Mouse (Mus musculus) stomach, embryonic 14.5 days (tissue): ENCODE measurements around the gene Kifc5b. TPM values are rescaled to one million over a fixed set of nuclear protein-coding genes. Genes with fewer than 3 reads are reported as not detected.

ENCODE experiments used
- ATAC-seq: fragments of 200-750 bp; cut with Nextera tagmentation; 2 replicates; pipeline ENCODE4 v1.8.0; 2017; ENCODE audit warnings: low read depth, moderate TSS enrichment; ENCODE audit not compliant: insufficient number of reproducible peaks, insufficient read depth, low FRiP score
- H3K27ac ChIP-seq: fragments of 300-500 bp; sonication (generic); 2 replicates; pipeline ENCODE4 v1.5.1; 2014; ENCODE audit warnings: mild to moderate bottlenecking, low read length, moderate library complexity, mixed read lengths
- H3K27me3 ChIP-seq: fragments of 300-500 bp; sonication (generic); 2 replicates; pipeline ENCODE4 v1.6.1; 2014; ENCODE audit warnings: low read length, control low read depth, mixed read lengths; ENCODE audit not compliant: control insufficient read depth, insufficient read depth
- H3K36me3 ChIP-seq: fragments of 300-500 bp; sonication (generic); 2 replicates; pipeline ENCODE4 v1.6.1; 2014; ENCODE audit warnings: mild to moderate bottlenecking, control low read depth, low read length, moderate library complexity, mixed read lengths; ENCODE audit not compliant: control insufficient read depth, insufficient read depth
- H3K4me1 ChIP-seq: fragments of 300-500 bp; sonication (generic); 2 replicates; pipeline ENCODE4 v1.6.1; 2014; ENCODE audit warnings: low read length, control low read depth, mixed read lengths; ENCODE audit not compliant: control insufficient read depth, insufficient read depth
- H3K4me2 ChIP-seq: fragments of 300-500 bp; sonication (generic); replicated peaks from 2 replicates; pipeline ENCODE4 v1.6.1; 2014; ENCODE audit warnings: low read depth, low read length, control low read depth
- H3K4me3 ChIP-seq: fragments of 300-500 bp; sonication (generic); 2 replicates; pipeline ENCODE4 v1.5.1; 2014; ENCODE audit warnings: low read depth, low read length, control low read depth
- H3K9ac ChIP-seq: fragments of 300-500 bp; sonication (generic); replicated peaks from 2 replicates; pipeline ENCODE4 v1.6.1; 2014; ENCODE audit warnings: low read depth, mild to moderate bottlenecking, control low read depth, low read length, moderate library complexity, mixed read lengths
- H3K9me3 ChIP-seq: fragments of 300-500 bp; sonication (generic); 2 replicates; pipeline ENCODE4 v1.6.1; 2016; ENCODE audit warnings: low read depth, low read length, control low read depth; ENCODE audit not compliant: control insufficient read depth
- WGBS: fragments of 180-500 bp; shearing (Covaris S2); extraction: QIAGEN DNeasy Blood & Tissue Kit; methylation state at CpG from one replicate; pipeline ENCODE4 v1.1.7; 2014; 5-methylcytosine and 5-hydroxymethylcytosine counted together
- polyA plus RNA-seq: library from polyadenylated mRNA; unstranded; fragments of >200 nt; fragmentation: Nextera tagmentation; extraction: Ambion mirVana; gene quantifications from 2 replicates; pipeline ENCODE4 v1.2.1, GENCODE M21; 2014

Gene Kifc5b
- polyA plus RNA-seq, 1 experiment from 2014 or later, result 8.2 TPM

DNA sequence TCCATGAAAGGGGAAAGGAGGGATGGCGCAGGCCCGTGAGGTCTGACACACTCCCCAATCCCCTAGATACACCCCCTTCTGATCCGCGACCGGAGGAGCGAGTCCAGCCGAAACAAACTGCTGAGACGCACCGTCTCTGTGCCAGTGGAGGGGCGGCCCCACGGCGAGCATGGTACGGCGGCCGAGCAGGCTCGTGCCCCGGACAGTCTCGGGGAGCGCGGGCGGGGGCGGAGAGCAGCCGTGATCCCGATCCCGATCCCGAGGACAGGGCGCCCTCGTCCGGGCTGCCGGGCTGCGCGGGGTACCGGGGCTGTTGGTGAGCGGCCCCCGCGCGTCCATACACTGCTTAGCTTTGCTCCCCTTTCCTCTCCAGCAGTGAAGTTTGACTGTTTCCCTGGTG lies 29.7 kb downstream of the Kifc5b start:
- Histone ChIP-seq H3K27me3 (no peaks in the 10 kb centered on the region), H3K36me3 (no peaks in the 10 kb centered on the region), H3K4me1 (peaks cover 45% of the 10 kb centered on the region), H3K9ac (peak overlapping the region; percentile 53), H3K4me3 (peak overlapping the region; percentile 35), H3K9me3 (no peaks in the 10 kb centered on the region), H3K4me2 (peak overlapping the region; percentile 82), H3K27ac (peak overlapping the region; percentile 72)
- WGBS, result 3% methylated on average over 37 of the region's 37 CpGs
- ATAC-seq, result peak; percentile 51

GRCm38 (mm10) chr17:26947231-26948100 lies 30.6 kb downstream of the Kifc5b start:
- 58% methylated on average over 12 of the region's 12 CpGs for WGBS
- H3K9me3 ChIP-seq, result no peaks in the 10 kb centered on the region
- no peak for ATAC-seq
- peak overlapping the region; percentile 72; the same call in 1 of the 2 replicates for H3K27ac ChIP-seq
- H3K4me1 ChIP-seq, result peaks cover 52% of the 10 kb centered on the region
- no peak overlapping the region for H3K9ac ChIP-seq
- peak overlapping the region; percentile 35; the same call in 1 of the 2 replicates for H3K4me3 ChIP-seq
- H3K27me3 ChIP-seq, result no peaks in the 10 kb centered on the region
- no peaks in the 10 kb centered on the region for H3K36me3 ChIP-seq
- H3K4me2 ChIP-seq, result peak overlapping the region; percentile 82; the same call in 1 of the 2 replicates

DNA sequence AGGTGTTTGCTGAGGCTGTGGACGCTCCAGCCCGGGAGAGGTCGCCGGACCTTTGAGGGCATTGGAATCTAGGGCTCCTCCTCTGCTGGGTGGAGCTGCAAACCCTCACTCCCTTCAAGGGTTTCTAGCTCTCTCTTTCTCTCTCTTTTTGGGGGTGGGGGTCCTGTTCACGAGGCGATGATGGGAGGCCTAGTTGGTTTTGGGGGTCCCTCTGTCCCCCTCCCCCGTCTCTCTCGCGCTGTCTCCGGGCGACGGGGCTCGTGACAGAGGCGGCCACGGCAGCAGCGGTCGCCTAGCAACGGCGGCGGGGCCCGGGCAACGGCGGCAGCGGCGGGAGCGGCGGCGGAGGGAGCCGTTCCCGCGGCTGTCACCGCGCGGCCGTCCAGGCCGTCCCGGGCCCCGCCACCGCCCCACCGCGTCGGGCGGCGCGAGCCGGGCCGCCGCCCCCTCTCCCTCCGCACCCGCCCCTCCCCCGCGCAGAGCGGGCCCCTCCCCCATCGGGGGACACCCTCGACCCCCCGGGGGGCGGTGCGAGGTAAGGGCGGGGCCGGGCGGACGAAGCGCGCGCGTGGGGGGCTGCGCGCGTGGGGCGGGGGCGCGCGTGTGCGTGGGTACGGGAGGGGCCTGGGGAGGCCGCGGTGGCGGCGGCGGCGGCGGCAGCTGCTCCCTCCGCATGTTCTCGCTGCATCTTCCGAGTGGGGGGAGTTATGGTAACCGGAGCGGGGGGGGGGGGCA lies 31.6 kb downstream of the Kifc5b start:
- no peaks in the 10 kb centered on the region for H3K9me3 ChIP-seq
- WGBS, result under 1% methylated on average over 33 of the region's 87 CpGs
- peaks cover 58% of the 10 kb centered on the region for H3K4me1 ChIP-seq
- H3K4me2 ChIP-seq, result peak overlapping the region; percentile 82
- peak overlapping the region; percentile 55 for H3K4me3 ChIP-seq
- H3K36me3 ChIP-seq, result no peaks in the 10 kb centered on the region
- H3K27me3 ChIP-seq, result no peaks in the 10 kb centered on the region
- ATAC-seq, result no peak
- peak overlapping the region; percentile 55; the same call in 1 of the 2 replicates for H3K27ac ChIP-seq
- peak overlapping the region; percentile 53 for H3K9ac ChIP-seq

GRCm38 (mm10) chr17:26949051-26949577 lies 32.2 kb downstream of the Kifc5b start:
- Histone ChIP-seq H3K36me3 (no peaks in the 10 kb centered on the region), H3K4me1 (peaks cover 59% of the 10 kb centered on the region), H3K27me3 (no peaks in the 10 kb centered on the region), H3K9ac (peak overlapping the region; percentile 53), H3K4me2 (peak overlapping the region; percentile 82), H3K27ac (peak overlapping the region; percentile 27; the same call in 1 of the 2 replicates), H3K4me3 (peak overlapping the region; percentile 55), H3K9me3 (no peaks in the 10 kb centered on the region)
- WGBS, result 8% methylated on average over 14 of the region's 14 CpGs
- ATAC-seq, result no peak

DNA sequence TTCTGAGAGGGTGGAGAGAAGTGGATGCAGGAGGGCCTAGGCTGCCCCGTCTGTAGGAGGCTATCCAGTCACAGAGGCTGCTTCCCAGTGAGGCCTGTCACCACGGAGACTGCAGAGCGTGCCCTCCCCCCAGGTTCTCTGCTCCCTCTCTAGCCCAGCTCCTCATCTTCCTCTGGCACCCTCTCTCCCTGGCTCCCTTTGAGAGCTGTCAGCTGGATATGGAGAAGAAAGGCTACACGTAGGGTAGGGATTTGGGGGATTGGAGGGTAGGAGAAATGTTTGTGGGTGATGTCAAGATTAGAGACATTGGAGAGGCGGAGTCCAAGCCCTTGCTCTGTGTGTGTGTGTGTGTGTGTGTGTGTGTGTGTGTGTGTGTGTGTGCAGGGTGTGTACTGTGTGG lies 33.0 kb downstream of the Kifc5b start:
- Histone ChIP-seq H3K27me3 (no peaks in the 10 kb centered on the region), H3K9ac (no peak overlapping the region), H3K9me3 (no peaks in the 10 kb centered on the region), H3K4me3 (no peak overlapping the region), H3K27ac (no peak overlapping the region; the same call in 1 of the 2 replicates), H3K4me1 (peaks cover 59% of the 10 kb centered on the region), H3K4me2 (0 out of 2 replicates have a peak overlapping the region, but pooled peaks have one; percentile 82), H3K36me3 (no peaks in the 10 kb centered on the region)
- WGBS, result 43% methylated on average over 5 of the region's 5 CpGs
- ATAC-seq, result no peak

- 21% methylated on average over 7 of the region's 7 CpGs for WGBS
- Histone ChIP-seq H3K27ac (no peak overlapping the region), H3K4me3 (peak overlapping the region; percentile 23), H3K9me3 (no peaks in the 10 kb centered on the region), H3K9ac (peak overlapping the region; percentile 10; the same call in 1 of the 2 replicates), H3K27me3 (no peaks in the 10 kb centered on the region), H3K4me1 (peaks cover 55% of the 10 kb centered on the region), H3K36me3 (0 out of 2 replicates have a peak, but pooled peaks cover 4% of the 10 kb centered on the region), H3K4me2 (peak overlapping the region; percentile 58)
- ATAC-seq, result no peak
Measured at GRCm38 (mm10) chr17:26950560-26951288, 33.8 kb downstream of the Kifc5b start.

- no peak overlapping the region for H3K27ac ChIP-seq
- 0% methylated on average over 11 of the region's 11 CpGs for WGBS
- H3K36me3 ChIP-seq, result peaks cover 8% of the 10 kb centered on the region; the same call in 1 of the 2 replicates
- H3K4me3 ChIP-seq, result peak overlapping the region; percentile 23
- H3K4me1 ChIP-seq, result peaks cover 49% of the 10 kb centered on the region
- peak; percentile 29; the same call in 1 of the 2 replicates for ATAC-seq
- no peaks in the 10 kb centered on the region for H3K9me3 ChIP-seq
- peak overlapping the region; percentile 58 for H3K4me2 ChIP-seq
- H3K27me3 ChIP-seq, result no peaks in the 10 kb centered on the region
- peak overlapping the region; percentile 10; the same call in 1 of the 2 replicates for H3K9ac ChIP-seq
Measured at GRCm38 (mm10) chr17:26951406-26951805, 34.5 kb downstream of the Kifc5b start.
